Mouse (Mus musculus): ENCODE results near the gene Slc32a1.

DNA sequence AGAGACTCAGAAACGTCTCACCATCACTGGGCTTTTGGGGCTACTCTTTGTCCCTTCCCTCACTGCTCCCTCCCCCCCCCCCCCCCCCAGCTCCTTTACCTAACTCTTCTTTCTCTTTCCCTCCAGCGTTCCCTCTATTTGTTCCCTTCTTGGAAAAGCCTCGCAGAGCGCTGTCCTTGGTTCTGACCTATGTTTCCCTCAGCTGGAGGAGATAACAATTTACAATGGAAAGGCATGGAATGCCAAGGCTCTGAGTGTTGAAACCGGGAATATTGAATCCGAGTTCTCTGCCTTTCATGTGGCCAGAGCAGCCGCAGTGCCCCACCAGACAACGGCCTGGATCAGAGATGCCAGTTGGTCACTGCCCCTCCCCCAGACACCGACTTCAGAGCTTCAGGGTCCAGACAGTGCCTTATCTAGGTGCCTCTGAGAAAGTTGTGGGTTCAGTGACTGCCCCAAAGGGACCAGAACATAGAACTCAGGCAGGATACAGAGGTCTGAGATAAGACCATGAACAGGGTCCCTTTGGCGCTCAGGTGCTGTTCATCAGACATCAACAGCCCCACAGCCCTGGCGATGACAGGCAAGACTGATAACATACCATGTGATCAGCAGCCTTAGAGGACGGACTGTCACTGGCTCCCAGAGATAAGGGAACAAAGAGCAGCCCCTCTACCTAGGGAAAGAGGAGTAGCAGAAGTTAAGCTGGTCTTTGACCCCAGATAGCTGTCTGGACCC lies 25.8 kb upstream of the Slc32a1 start:
- TF ChIP-seq FLI1 (IDR thresholded peaks at IDR 0.05; ENCODE audit: low read length) (no peak), GATA1 (IDR thresholded peaks at IDR 0.05; ENCODE audit: borderline replicate concordance, low read length) (no peak)
